Mouse (Mus musculus): ENCODE data around the gene Cmas. TPM values are rescaled to one million over a fixed set of nuclear protein-coding genes. Genes with fewer than 3 reads are reported as not detected.
A peak's percentile ranks its signal among the peaks of the same experiment; 100 is the strongest.

Cmas gene
- 181 and 199 TPM in 2 replicates for polyA plus RNA-seq (2014; fragmentation: Nextera tagmentation; extraction: Ambion mirVana)

- 0 out of 2 replicates have a peak, but pooled peaks cover 3% of the 10 kb centered on the region for H3K36me3 ChIP-seq (ENCODE audit: control insufficient read depth, insufficient read depth, low read length)
- peak; percentile 93 for ATAC-seq (ENCODE audit: low read depth)
- WGBS = 1% methylated on average over 63 of the region's 68 CpGs
- H3K9me3 ChIP-seq (ENCODE audit: control insufficient read depth, low read length) = no peaks in the 10 kb centered on the region
- H3K9ac ChIP-seq (replicated peaks; ENCODE audit: low read depth, low read length) = peak within 1 kb of the TSS; percentile 80
- peak within 1 kb of the TSS; percentile 84 for H3K4me3 ChIP-seq (ENCODE audit: low read depth, low read length)
- H3K4me2 ChIP-seq (ENCODE audit: low read depth, low read length) = peak within 1 kb of the TSS; percentile 68
- no peaks in the 10 kb centered on the region for H3K27me3 ChIP-seq (ENCODE audit: control insufficient read depth, insufficient read depth, low read length)
- peak within 1 kb of the TSS; percentile 80 for H3K27ac ChIP-seq (ENCODE audit: low read depth, low read length)
- peaks cover 16% of the 10 kb centered on the region for H3K4me1 ChIP-seq (ENCODE audit: control insufficient read depth, insufficient read depth, low read length)
Measured at GRCm38 (mm10) chr6:142756507-142757333, at the start of gene Cmas. Cmas (plus strand) TSS chr6:142756686.

- no peaks in the 10 kb centered on the region for H3K9me3 ChIP-seq (ENCODE audit: control insufficient read depth, low read length)
- ATAC-seq (ENCODE audit: low read depth) = no peak
- no peak overlapping the region for H3K27ac ChIP-seq (ENCODE audit: low read depth, low read length)
- no peaks in the 10 kb centered on the region for H3K27me3 ChIP-seq (ENCODE audit: control insufficient read depth, insufficient read depth, low read length)
- peaks cover 2% of the 10 kb centered on the region; the same call in 1 of the 2 replicates for H3K4me1 ChIP-seq (ENCODE audit: control insufficient read depth, insufficient read depth, low read length)
- H3K4me2 ChIP-seq (ENCODE audit: low read depth, low read length) = no peak overlapping the region
- H3K9ac ChIP-seq (replicated peaks; ENCODE audit: low read depth, low read length) = no peak overlapping the region
- WGBS = 70% methylated on average over 3 of the region's 3 CpGs
- no peak overlapping the region for H3K4me3 ChIP-seq (ENCODE audit: low read depth, low read length)
- no peaks in the 10 kb centered on the region for H3K36me3 ChIP-seq (ENCODE audit: control insufficient read depth, insufficient read depth, low read length)
Measured at GRCm38 (mm10) chr6:142706688-142707087, 49.8 kb upstream of the Cmas start.

DNA sequence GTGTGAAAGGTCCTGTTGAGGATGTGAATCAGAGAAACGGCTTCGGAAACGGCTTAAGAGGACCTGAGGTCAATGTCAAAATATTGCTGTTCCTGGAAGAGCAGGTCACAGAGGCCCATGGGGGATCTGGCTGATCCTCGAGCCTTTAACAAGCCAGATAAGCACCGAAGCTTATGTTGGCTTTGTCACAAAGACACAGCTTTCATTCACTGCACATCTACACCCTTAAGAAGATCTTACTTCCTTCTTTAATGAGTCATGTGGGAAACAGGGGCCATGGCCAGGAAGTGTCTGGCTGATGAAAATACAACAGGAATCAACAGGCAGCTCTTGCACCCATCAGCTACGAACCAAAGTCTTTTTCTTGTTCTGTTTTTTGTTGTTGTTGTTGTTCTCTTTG is 48.1 kb upstream of the Cmas start:
- no peak overlapping the region for H3K27ac ChIP-seq (ENCODE audit: low read depth, low read length)
- no peak for ATAC-seq (ENCODE audit: low read depth)
- no peak overlapping the region for H3K4me2 ChIP-seq (ENCODE audit: low read depth, low read length)
- H3K4me3 ChIP-seq (ENCODE audit: low read depth, low read length) = no peak overlapping the region
- H3K27me3 ChIP-seq (ENCODE audit: control insufficient read depth, insufficient read depth, low read length) = no peaks in the 10 kb centered on the region
- H3K36me3 ChIP-seq (ENCODE audit: control insufficient read depth, insufficient read depth, low read length) = no peaks in the 10 kb centered on the region
- no peak overlapping the region for H3K9ac ChIP-seq (replicated peaks; ENCODE audit: low read depth, low read length)
- no peaks in the 10 kb centered on the region for H3K9me3 ChIP-seq (ENCODE audit: control insufficient read depth, low read length)
- WGBS = 89% methylated on average over 6 of the region's 6 CpGs
- H3K4me1 ChIP-seq (ENCODE audit: control insufficient read depth, insufficient read depth, low read length) = no peaks in the 10 kb centered on the region

- H3K4me3 ChIP-seq (ENCODE audit: low read depth, low read length) = no peak overlapping the region
- no peaks in the 10 kb centered on the region for H3K27me3 ChIP-seq (ENCODE audit: control insufficient read depth, insufficient read depth, low read length)
- no peaks in the 10 kb centered on the region for H3K9me3 ChIP-seq (ENCODE audit: control insufficient read depth, low read length)
- whole genome bisulfite sequencing = 87% methylated on average over 6 of the region's 6 CpGs
- H3K27ac ChIP-seq (ENCODE audit: low read depth, low read length) = no peak overlapping the region
- no peak for ATAC-seq (ENCODE audit: low read depth)
- no peak overlapping the region for H3K4me2 ChIP-seq (ENCODE audit: low read depth, low read length)
- H3K4me1 ChIP-seq (ENCODE audit: control insufficient read depth, insufficient read depth, low read length) = no peaks in the 10 kb centered on the region
- no peaks in the 10 kb centered on the region for H3K36me3 ChIP-seq (ENCODE audit: control insufficient read depth, insufficient read depth, low read length)
- H3K9ac ChIP-seq (replicated peaks; ENCODE audit: low read depth, low read length) = no peak overlapping the region
Measured at GRCm38 (mm10) chr6:142710690-142711089, 45.8 kb upstream of the Cmas start.

GRCm38 (mm10) chr6:142711106-142711505 is 45.4 kb upstream of the Cmas start:
- H3K4me3 ChIP-seq (ENCODE audit: low read depth, low read length) = no peak overlapping the region
- H3K27ac ChIP-seq (ENCODE audit: low read depth, low read length) = no peak overlapping the region
- no peaks in the 10 kb centered on the region for H3K4me1 ChIP-seq (ENCODE audit: control insufficient read depth, insufficient read depth, low read length)
- WGBS = 62% methylated on average over 4 of the region's 4 CpGs
- no peak overlapping the region for H3K9ac ChIP-seq (replicated peaks; ENCODE audit: low read depth, low read length)
- no peaks in the 10 kb centered on the region for H3K36me3 ChIP-seq (ENCODE audit: control insufficient read depth, insufficient read depth, low read length)
- no peak for ATAC-seq (ENCODE audit: low read depth)
- no peak overlapping the region for H3K4me2 ChIP-seq (ENCODE audit: low read depth, low read length)
- no peaks in the 10 kb centered on the region for H3K9me3 ChIP-seq (ENCODE audit: control insufficient read depth, low read length)
- no peaks in the 10 kb centered on the region for H3K27me3 ChIP-seq (ENCODE audit: control insufficient read depth, insufficient read depth, low read length)

GRCm38 (mm10) chr6:142715026-142715425 is 41.5 kb upstream of the Cmas start:
- Histone ChIP-seq H3K27ac (ENCODE audit: low read depth, low read length) (no peak overlapping the region), H3K4me1 (ENCODE audit: control insufficient read depth, insufficient read depth, low read length) (no peaks in the 10 kb centered on the region), H3K9me3 (ENCODE audit: control insufficient read depth, low read length) (no peaks in the 10 kb centered on the region), H3K36me3 (ENCODE audit: control insufficient read depth, insufficient read depth, low read length) (no peaks in the 10 kb centered on the region), H3K27me3 (ENCODE audit: control insufficient read depth, insufficient read depth, low read length) (no peaks in the 10 kb centered on the region), H3K9ac (replicated peaks; ENCODE audit: low read depth, low read length) (no peak overlapping the region), H3K4me2 (ENCODE audit: low read depth, low read length) (no peak overlapping the region), H3K4me3 (ENCODE audit: low read depth, low read length) (no peak overlapping the region)
- ATAC-seq (ENCODE audit: low read depth) = no peak
- WGBS = 88% methylated on average over 8 of the region's 8 CpGs

- H3K36me3 ChIP-seq (ENCODE audit: control insufficient read depth, insufficient read depth, low read length) = no peaks in the 10 kb centered on the region
- no peak overlapping the region for H3K27ac ChIP-seq (ENCODE audit: low read depth, low read length)
- no peak overlapping the region for H3K4me3 ChIP-seq (ENCODE audit: low read depth, low read length)
- no peaks in the 10 kb centered on the region for H3K9me3 ChIP-seq (ENCODE audit: control insufficient read depth, low read length)
- no peak overlapping the region for H3K4me2 ChIP-seq (ENCODE audit: low read depth, low read length)
- no peaks in the 10 kb centered on the region for H3K27me3 ChIP-seq (ENCODE audit: control insufficient read depth, insufficient read depth, low read length)
- no peak for ATAC-seq (ENCODE audit: low read depth)
- 61% methylated on average over 4 of the region's 4 CpGs for WGBS
- no peaks in the 10 kb centered on the region for H3K4me1 ChIP-seq (ENCODE audit: control insufficient read depth, insufficient read depth, low read length)
- H3K9ac ChIP-seq (replicated peaks; ENCODE audit: low read depth, low read length) = no peak overlapping the region
Measured at GRCm38 (mm10) chr6:142717186-142717585, 39.3 kb upstream of the Cmas start.

DNA sequence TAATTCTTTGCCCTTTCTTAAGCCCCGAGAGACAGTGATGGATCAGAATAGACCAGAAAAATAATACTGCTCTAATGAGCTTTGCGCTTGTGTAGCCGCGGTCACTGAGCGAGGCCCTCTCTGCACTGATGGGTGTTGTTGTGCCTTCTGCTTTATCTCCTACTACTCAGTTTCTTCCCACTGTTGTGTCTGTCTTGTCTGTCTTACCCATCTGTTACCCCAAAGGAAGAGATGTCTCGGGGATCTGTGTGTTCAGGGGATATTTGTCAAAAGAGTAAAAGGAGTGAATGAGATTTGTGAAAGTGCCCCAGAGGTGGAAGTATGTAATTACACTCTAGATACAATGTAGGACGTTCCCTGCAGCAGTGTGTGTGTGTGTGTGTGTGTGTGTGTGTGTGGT is 38.3 kb upstream of the Cmas start:
- no peak overlapping the region for H3K4me2 ChIP-seq (ENCODE audit: low read depth, low read length)
- H3K27me3 ChIP-seq (ENCODE audit: control insufficient read depth, insufficient read depth, low read length) = no peaks in the 10 kb centered on the region
- H3K36me3 ChIP-seq (ENCODE audit: control insufficient read depth, insufficient read depth, low read length) = no peaks in the 10 kb centered on the region
- no peak for ATAC-seq (ENCODE audit: low read depth)
- no peak overlapping the region for H3K4me3 ChIP-seq (ENCODE audit: low read depth, low read length)
- H3K9me3 ChIP-seq (ENCODE audit: control insufficient read depth, low read length) = no peaks in the 10 kb centered on the region
- H3K4me1 ChIP-seq (ENCODE audit: control insufficient read depth, insufficient read depth, low read length) = no peaks in the 10 kb centered on the region
- no peak overlapping the region for H3K9ac ChIP-seq (replicated peaks; ENCODE audit: low read depth, low read length)
- 80% methylated on average over 7 of the region's 7 CpGs for WGBS
- H3K27ac ChIP-seq (ENCODE audit: low read depth, low read length) = no peak overlapping the region

- H3K36me3 ChIP-seq (ENCODE audit: control insufficient read depth, insufficient read depth, low read length) = no peaks in the 10 kb centered on the region
- no peak overlapping the region for H3K4me2 ChIP-seq (ENCODE audit: low read depth, low read length)
- no peaks in the 10 kb centered on the region for H3K9me3 ChIP-seq (ENCODE audit: control insufficient read depth, low read length)
- H3K27me3 ChIP-seq (ENCODE audit: control insufficient read depth, insufficient read depth, low read length) = no peaks in the 10 kb centered on the region
- WGBS = 70% methylated on average over 6 of the region's 6 CpGs
- H3K9ac ChIP-seq (replicated peaks; ENCODE audit: low read depth, low read length) = no peak overlapping the region
- no peak for ATAC-seq (ENCODE audit: low read depth)
- H3K4me3 ChIP-seq (ENCODE audit: low read depth, low read length) = no peak overlapping the region
- no peaks in the 10 kb centered on the region for H3K4me1 ChIP-seq (ENCODE audit: control insufficient read depth, insufficient read depth, low read length)
- H3K27ac ChIP-seq (ENCODE audit: low read depth, low read length) = no peak overlapping the region
Measured at GRCm38 (mm10) chr6:142720641-142721040, 35.8 kb upstream of the Cmas start.

Measured in neural tube, embryonic 14.5 days (tissue).